Mouse (Mus musculus) forebrain, embryonic 16.5 days (tissue): Measurements from ENCODE around the gene Ppp1ca. TPM values are rescaled to one million over a fixed set of nuclear protein-coding genes. Genes with fewer than 3 reads are reported as not detected.
A peak's percentile ranks its signal among the peaks of the same experiment; 100 is the strongest.

Source experiments
- ATAC-seq: fragments of 200-750 bp; cut with Nextera tagmentation; 2 replicates; pipeline ENCODE4 v1.8.0; 2017; ENCODE audit warnings: mild to moderate bottlenecking, moderate library complexity
- H3K27ac ChIP-seq: fragments of 300-500 bp; sonication (generic); 2 replicates; pipeline ENCODE4 v1.5.1; 2014; ENCODE audit warnings: low read length, control low read depth
- H3K27me3 ChIP-seq: fragments of 300-500 bp; sonication (generic); replicated peaks from 2 replicates; pipeline ENCODE4 v1.6.1; 2014; ENCODE audit warnings: low read length; ENCODE audit not compliant: control insufficient read depth, insufficient read depth
- H3K36me3 ChIP-seq: fragments of 300-500 bp; sonication (generic); 2 replicates; pipeline ENCODE4 v1.6.1; 2014; ENCODE audit not compliant: control insufficient read depth, insufficient read depth
- H3K4me1 ChIP-seq: fragments of 300-500 bp; sonication (generic); replicated peaks from 2 replicates; pipeline ENCODE4 v1.6.1; 2014; ENCODE audit warnings: low read length; ENCODE audit not compliant: control insufficient read depth, insufficient read depth
- H3K4me2 ChIP-seq: fragments of 300-500 bp; sonication (generic); 2 replicates; pipeline ENCODE4 v1.6.1; 2014; ENCODE audit warnings: mild to moderate bottlenecking, low read length, control low read depth
- H3K4me3 ChIP-seq: fragments of 300-500 bp; sonication (generic); replicated peaks from 2 replicates; pipeline ENCODE4 v1.5.1; 2014; ENCODE audit warnings: mild to moderate bottlenecking, low read length, control low read depth
- H3K9ac ChIP-seq: fragments of 300-500 bp; sonication (generic); replicated peaks from 2 replicates; pipeline ENCODE4 v1.6.1; 2014; ENCODE audit warnings: low read depth, low read length, control low read depth
- H3K9me3 ChIP-seq: fragments of 300-500 bp; sonication (generic); 2 replicates; pipeline ENCODE4 v1.6.1; 2016; ENCODE audit warnings: low read length; ENCODE audit not compliant: control insufficient read depth
- WGBS: fragments of 180-500 bp; shearing (Covaris S2); extraction: QIAGEN DNeasy Blood & Tissue Kit; methylation state at CpG from one replicate; pipeline ENCODE4 v1.1.7; 2014; 5-methylcytosine and 5-hydroxymethylcytosine counted together
- microRNA-seq: library from miRNA; unstranded; fragments of <30 nt; microRNA quantifications from one replicate; pipeline ENCODE4, GENCODE M21; 2017
- polyA plus RNA-seq: library from polyadenylated mRNA; unstranded; fragments of >200 nt; fragmentation: Nextera tagmentation; extraction: Ambion mirVana; gene quantifications from 2 replicates; pipeline ENCODE4 v1.2.1, GENCODE M21; 2015

Ppp1ca gene
- polyA plus RNA-seq, 1 experiment from 2014 or later = 551 TPM

GRCm38 (mm10) chr19:4231253-4232185 is 39.7 kb downstream of the Ppp1ca start, which contains the start of gene Pold4:
Pold4 (plus strand) TSS chr19:4231899.
- peaks cover 11% of the 10 kb centered on the region for H3K4me1 ChIP-seq
- no peaks in the 10 kb centered on the region for H3K36me3 ChIP-seq
- peak within 1 kb of the TSS; percentile 57 for H3K27ac ChIP-seq
- H3K4me3 ChIP-seq = peak within 1 kb of the TSS; percentile 67
- no peaks in the 10 kb centered on the region for H3K9me3 ChIP-seq
- WGBS = 12% methylated on average over 26 of the region's 26 CpGs
- H3K4me2 ChIP-seq = peak within 1 kb of the TSS; percentile 68
- peaks cover 10% of the 10 kb centered on the region for H3K27me3 ChIP-seq
- peak; percentile 95 for ATAC-seq
- peak within 1 kb of the TSS; percentile 74 for H3K9ac ChIP-seq

GRCm38 (mm10) chr19:4232186-4232572 is 40.3 kb downstream of the Ppp1ca start:
- WGBS = 21% methylated on average over 2 of the region's 2 CpGs
- peak overlapping the region; percentile 67 for H3K4me3 ChIP-seq
- peak; percentile 21; the same call in 1 of the 2 replicates for ATAC-seq

GRCm38 (mm10) chr19:4232651-4233050 is 40.8 kb downstream of the Ppp1ca start:
- no peak overlapping the region for H3K27ac ChIP-seq
- H3K4me1 ChIP-seq = peaks cover 11% of the 10 kb centered on the region
- no peak overlapping the region; the same call in 1 of the 2 replicates for H3K4me3 ChIP-seq
- no peaks in the 10 kb centered on the region for H3K9me3 ChIP-seq
- ATAC-seq = no peak
- H3K36me3 ChIP-seq = no peaks in the 10 kb centered on the region
- H3K27me3 ChIP-seq = peaks cover 10% of the 10 kb centered on the region
- H3K4me2 ChIP-seq = peak overlapping the region; percentile 68; the same call in 1 of the 2 replicates
- no peak overlapping the region for H3K9ac ChIP-seq
- WGBS = 78% methylated on average over 7 of the region's 7 CpGs

More at GRCm38 (mm10) chr19:4232186-4232572, 40.3 kb downstream of the Ppp1ca start:
- Histone ChIP-seq H3K27me3 (peaks cover 10% of the 10 kb centered on the region), H3K36me3 (no peaks in the 10 kb centered on the region), H3K27ac (peak overlapping the region; percentile 57), H3K4me2 (peak overlapping the region; percentile 68), H3K9me3 (no peaks in the 10 kb centered on the region), H3K9ac (peak overlapping the region; percentile 74), H3K4me1 (peaks cover 11% of the 10 kb centered on the region)

- Histone ChIP-seq H3K4me1 (peaks cover 11% of the 10 kb centered on the region), H3K27ac (no peak overlapping the region), H3K9me3 (no peaks in the 10 kb centered on the region), H3K36me3 (no peaks in the 10 kb centered on the region), H3K4me2 (no peak overlapping the region), H3K9ac (no peak overlapping the region), H3K4me3 (no peak overlapping the region), H3K27me3 (peaks cover 3% of the 10 kb centered on the region)
- 74% methylated on average over 4 of the region's 4 CpGs for WGBS
- ATAC-seq = no peak
Observed at GRCm38 (mm10) chr19:4234548-4234947, 42.7 kb downstream of the Ppp1ca start.

- no peak overlapping the region for H3K27ac ChIP-seq
- H3K4me1 ChIP-seq = no peaks in the 10 kb centered on the region
- no peak overlapping the region for H3K4me3 ChIP-seq
- no peak overlapping the region for H3K9ac ChIP-seq
- H3K9me3 ChIP-seq = no peaks in the 10 kb centered on the region
- WGBS = 78% methylated on average over 8 of the region's 8 CpGs
- no peak for ATAC-seq
- no peaks in the 10 kb centered on the region for H3K27me3 ChIP-seq
- H3K36me3 ChIP-seq = no peaks in the 10 kb centered on the region
- H3K4me2 ChIP-seq = no peak overlapping the region
Observed at GRCm38 (mm10) chr19:4240247-4240668, 48.4 kb downstream of the Ppp1ca start.

- Histone ChIP-seq H3K4me2 (no peak overlapping the region), H3K27me3 (no peaks in the 10 kb centered on the region), H3K9ac (no peak overlapping the region), H3K4me3 (no peak overlapping the region), H3K9me3 (no peaks in the 10 kb centered on the region), H3K27ac (no peak overlapping the region), H3K4me1 (no peaks in the 10 kb centered on the region), H3K36me3 (no peaks in the 10 kb centered on the region)
- ATAC-seq = no peak
- 56% methylated on average over 3 of the region's 3 CpGs for WGBS
Observed at GRCm38 (mm10) chr19:4242416-4242815, 50.6 kb downstream of the Ppp1ca start.

GRCm38 (mm10) chr19:4244775-4245174 is 52.9 kb downstream of the Ppp1ca start:
- Histone ChIP-seq H3K27ac (no peak overlapping the region), H3K4me1 (no peaks in the 10 kb centered on the region), H3K9ac (no peak overlapping the region), H3K27me3 (no peaks in the 10 kb centered on the region), H3K4me2 (no peak overlapping the region), H3K4me3 (no peak overlapping the region), H3K36me3 (no peaks in the 10 kb centered on the region), H3K9me3 (no peaks in the 10 kb centered on the region)
- WGBS = 81% methylated on average over 6 of the region's 6 CpGs
- no peak for ATAC-seq

Small RNA genes lying within 50 kb of the gene (microRNA-seq; reads per million reads assigned to microRNA genes)
- gene Gm26115 = not detected

Other genes with a start within 250 kb of the Ppp1ca start
- gene Aldh3b3, start 233.4 kb upstream of the Ppp1ca start, polyA plus RNA-seq = not detected in 2 replicates
- gene Aldh3b2, start 219.7 kb upstream of the Ppp1ca start, polyA plus RNA-seq = 0.30 and 1.1 TPM in 2 replicates
- gene Acy3, start 205.5 kb upstream of the Ppp1ca start, polyA plus RNA-seq = 1.5 and 1.7 TPM in 2 replicates
- gene Tbx10, start 199.3 kb upstream of the Ppp1ca start, polyA plus RNA-seq = not detected in 2 replicates
- gene Nudt8, start 191.5 kb upstream of the Ppp1ca start, polyA plus RNA-seq = 34.0 and 42.1 TPM in 2 replicates
- 6.6 and 9.6 TPM in 2 replicates for gene Gm49405, start 191.4 kb upstream of the Ppp1ca start, polyA plus RNA-seq
- 8.8 and 13.2 TPM in 2 replicates for gene Doc2g, start 188.8 kb upstream of the Ppp1ca start, polyA plus RNA-seq
- gene Ndufv1, start 179.3 kb upstream of the Ppp1ca start, polyA plus RNA-seq = 221 and 239 TPM in 2 replicates
- gene Gstp1, start 154.1 kb upstream of the Ppp1ca start, polyA plus RNA-seq = 402 and 460 TPM in 2 replicates
- gene Gstp2, start 146.0 kb upstream of the Ppp1ca start, polyA plus RNA-seq = 1.1 and 4.1 TPM in 2 replicates
- gene Gstp3, start 132.5 kb upstream of the Ppp1ca start, polyA plus RNA-seq = not detected in 2 replicates
- gene Cabp2, start 110.5 kb upstream of the Ppp1ca start, polyA plus RNA-seq = not detected in 2 replicates
- 76.6 and 80.3 TPM in 2 replicates for gene Cdk2ap2, start 94.9 kb upstream of the Ppp1ca start, polyA plus RNA-seq
- 49.6 and 75.5 TPM in 2 replicates for gene Pitpnm1, start 92.1 kb upstream of the Ppp1ca start, polyA plus RNA-seq
- gene Aip, start 66.2 kb upstream of the Ppp1ca start, polyA plus RNA-seq = 91.4 and 91.6 TPM in 2 replicates
- not detected in 2 replicates for gene Gpr152, start 52.3 kb upstream of the Ppp1ca start, polyA plus RNA-seq
- 0.22 TPM in 1 of 2 replicates, not detected in the other for gene Cabp4, start 48.0 kb upstream of the Ppp1ca start, polyA plus RNA-seq
- 143 and 145 TPM in 2 replicates for gene Coro1b, start 43.4 kb upstream of the Ppp1ca start, polyA plus RNA-seq
- gene Ptprcap, start 38.5 kb upstream of the Ppp1ca start, polyA plus RNA-seq = 0.39 TPM in 1 of 2 replicates, not detected in the other
- gene Rps6kb2, start 28.7 kb upstream of the Ppp1ca start, polyA plus RNA-seq = 52.6 and 59.8 TPM in 2 replicates
- 2.8 and 4.1 TPM in 2 replicates for gene Carns1, start 16.6 kb upstream of the Ppp1ca start, polyA plus RNA-seq
- gene Tbc1d10c, start 781 bp upstream of the Ppp1ca start, polyA plus RNA-seq = 0.29 and 0.42 TPM in 2 replicates
- 22.6 and 26.1 TPM in 2 replicates for gene Rad9a, start 9.6 kb downstream of the Ppp1ca start, polyA plus RNA-seq
- 0.40 and 0.49 TPM in 2 replicates for gene Clcf1, start 22.2 kb downstream of the Ppp1ca start, polyA plus RNA-seq
- not detected in 2 replicates for gene AC109138.7, start 22.3 kb downstream of the Ppp1ca start, polyA plus RNA-seq
- gene Pold4, start 39.8 kb downstream of the Ppp1ca start, polyA plus RNA-seq = 19.6 and 21.9 TPM in 2 replicates
- gene Ssh3, start 77.1 kb downstream of the Ppp1ca start, polyA plus RNA-seq = 7.2 and 11.8 TPM in 2 replicates
- gene Ankrd13d, start 91.1 kb downstream of the Ppp1ca start, polyA plus RNA-seq = 24.0 and 38.6 TPM in 2 replicates
- 20.6 and 28.1 TPM in 2 replicates for gene Grk2, start 114.2 kb downstream of the Ppp1ca start, polyA plus RNA-seq
- 38.9 and 42.1 TPM in 2 replicates for gene Kdm2a, start 206.2 kb downstream of the Ppp1ca start, polyA plus RNA-seq
- gene Rhod, start 247.4 kb downstream of the Ppp1ca start, polyA plus RNA-seq = 5.3 and 5.7 TPM in 2 replicates